Comparison of ENCODE assay signal across 8 mouse cellular contexts in genomic region chr5:65435806-65436561, GRCm38 (mm10). TPM values are rescaled to one million over a fixed set of nuclear protein-coding genes. Genes with fewer than 3 reads are reported as not detected.
DNase-seq lines count a peak whose midpoint lies in the region; ATAC-seq and TF ChIP-seq lines count a peak whose summit lies in the region.

TSS of gene Ugdh (minus strand) at chr5:65435949.

- peaks cover 16% of the 10 kb centered on the region for H3K27me3 ChIP-seq in G1E (ENCODE audit: insufficient read depth, low read length)
- no peaks in the 10 kb centered on the region for H3K27me3 ChIP-seq in forebrain, postnatal 0 days (ENCODE audit: insufficient read depth, low read length)
- H3K27me3 ChIP-seq in lung, embryonic 15.5 days, result no peaks in the 10 kb centered on the region

- peak within 1 kb of the TSS; percentile 74 for H3K27ac ChIP-seq in forebrain, postnatal 0 days (ENCODE audit: low read depth, low read length)
- H3K27ac ChIP-seq in lung, embryonic 15.5 days, result peak within 1 kb of the TSS; percentile 94

- WGBS in forebrain, postnatal 0 days, result 1% methylated on average over 40 of the region's 51 CpGs
- under 1% methylated on average over 51 of the region's 51 CpGs for WGBS in lung, embryonic 15.5 days

- H3K36me3 ChIP-seq in G1E (replicated peaks), result no peaks in the 10 kb centered on the region
- H3K36me3 ChIP-seq in forebrain, postnatal 0 days (ENCODE audit: insufficient read depth), result no peaks in the 10 kb centered on the region
- no peaks in the 10 kb centered on the region for H3K36me3 ChIP-seq in lung, embryonic 15.5 days

- peak; percentile 92 for ATAC-seq in G1E (ENCODE audit: extremely low read depth, insufficient number of reproducible peaks, low FRiP score, poor library complexity, severe bottlenecking)
- peak; percentile 97 for ATAC-seq in forebrain, postnatal 0 days
- ATAC-seq in lung, embryonic 15.5 days (ENCODE audit: borderline replicate concordance, extremely low read depth, low FRiP score, low TSS enrichment), result peak; percentile 99

- peak within 1 kb of the TSS; percentile 64 for H3K4me2 ChIP-seq in forebrain, postnatal 0 days (ENCODE audit: low read depth)
- H3K4me2 ChIP-seq in lung, embryonic 15.5 days, result peak within 1 kb of the TSS; percentile 81

- peak within 1 kb of the TSS; percentile 87 for H3K4me3 ChIP-seq in G1E (ENCODE audit: low read depth, low read length)
- H3K4me3 ChIP-seq in forebrain, postnatal 0 days (ENCODE audit: low read depth, low read length), result peak within 1 kb of the TSS; percentile 85
- H3K4me3 ChIP-seq in lung, embryonic 15.5 days, result peak within 1 kb of the TSS; percentile 85

- peaks cover 28% of the 10 kb centered on the region for H3K4me1 ChIP-seq in G1E (ENCODE audit: insufficient read depth, low read depth, low read length)
- H3K4me1 ChIP-seq in forebrain, postnatal 0 days (ENCODE audit: insufficient read depth), result 0 out of 2 replicates have a peak, but pooled peaks cover 7% of the 10 kb centered on the region
- H3K4me1 ChIP-seq in lung, embryonic 15.5 days, result peaks cover 13% of the 10 kb centered on the region

- no peaks in the 10 kb centered on the region for H3K9me3 ChIP-seq in G1E (replicated peaks)
- no peaks in the 10 kb centered on the region for H3K9me3 ChIP-seq in forebrain, postnatal 0 days (ENCODE audit: low read length)
- H3K9me3 ChIP-seq in lung, embryonic 15.5 days, result no peaks in the 10 kb centered on the region

- peak; percentile 90 for DNase-seq in G1E (ENCODE audit: low spot score)
- peak; percentile 98 to 100 for DNase-seq in cerebellum, adult 18-20 months
- peak; percentile 97 for DNase-seq in forebrain, postnatal 0 days
- peak; percentile 98 for DNase-seq in heart, postnatal 4 days
- DNase-seq in layer of hippocampus, adult 8-10 months (ENCODE audit: low spot score in 2 of 2), result peak; percentile 94 to 95
- peak; percentile 100 for DNase-seq in ovary, adult 18-20 months (ENCODE audit: low spot score)
- DNase-seq in thymus, postnatal 0 days (ENCODE audit: low spot score), result peak; percentile 95

- H3K9ac ChIP-seq in forebrain, postnatal 0 days, result peak within 1 kb of the TSS; percentile 78
- H3K9ac ChIP-seq in lung, embryonic 15.5 days, result peak within 1 kb of the TSS; percentile 85

- TF ChIP-seq CTCF in G1E (IDR thresholded peaks at IDR 0.05; ENCODE audit: low read depth, low read length), result no peak
- TF ChIP-seq CTCF in forebrain, postnatal 0 days (IDR thresholded peaks at IDR 0.05; ENCODE audit: low read depth), result peak; percentile 26

RNA-seq across cellular contexts. Expression of gene Ugdh, which starts in this region (rescaled TPM):
- total RNA-seq in G1E (2014; fragmentation: Nextera tagmentation) (15.6 and 21.5 TPM in 2 replicates), G1E (2017) (33.9 and 43.7 TPM in 2 replicates)
- 2.7 and 3.3 TPM in 2 replicates for polyA plus RNA-seq in G1E (2012)
- 28.0 TPM in 2 replicates for total RNA-seq in forebrain, postnatal 0 days (2014; rRNA removed)
- polyA plus RNA-seq in forebrain, postnatal 0 days (2015; fragmentation: Nextera tagmentation; extraction: Ambion mirVana), result 29.6 and 33.5 TPM in 2 replicates
- total RNA-seq in heart, postnatal 4 days (2021), result 10 to 100 TPM; 41.4 to 45.2 TPM
- total RNA-seq in layer of hippocampus, adult 8-10 months (2022), result 10 to 100 TPM; 33.8 to 41.4 (median 35.8) TPM
- 140 and 146 TPM in 2 replicates for polyA plus RNA-seq in lung, embryonic 15.5 days (2015; fragmentation: Nextera tagmentation; extraction: Ambion mirVana)
- 57.7 and 58.2 TPM in 2 replicates for polyA plus RNA-seq in thymus, postnatal 0 days (2015; fragmentation: Nextera tagmentation; extraction: Ambion mirVana)

Comparison
In these comparisons a context has a peak if more than half of its experiments do, and no peak if none do; other contexts are left out.
1. Peak in every context shown above with its lines: DNase-seq, ATAC-seq, H3K4me3 ChIP-seq and H3K27ac ChIP-seq.